Mouse (Mus musculus): Measurements from ENCODE around the gene March7. TPM values are rescaled to one million over a fixed set of nuclear protein-coding genes. Genes with fewer than 3 reads are reported as not detected.
A peak's percentile ranks its signal among the peaks of the same experiment; 100 is the strongest.

The March7 gene
- polyA plus RNA-seq, 1 experiment from 2014 or later = 98.9 TPM

- H3K27me3 ChIP-seq = no peaks in the 10 kb centered on the region
- H3K36me3 ChIP-seq = no peaks in the 10 kb centered on the region
- H3K4me2 ChIP-seq = no peak overlapping the region
- no peak for ATAC-seq (ENCODE audit: low FRiP score)
- H3K4me3 ChIP-seq = no peak overlapping the region
- 85% methylated on average over 1 of the region's 1 CpGs for WGBS
- no peak overlapping the region for H3K9ac ChIP-seq
- H3K27ac ChIP-seq = no peak overlapping the region
- H3K4me1 ChIP-seq (replicated peaks) = no peaks in the 10 kb centered on the region
- H3K9me3 ChIP-seq = 0 out of 2 replicates have a peak, but pooled peaks cover 4% of the 10 kb centered on the region
Observed at GRCm38 (mm10) chr2:60267567-60267966, 57.9 kb downstream of the March7 start.

- ATAC-seq (ENCODE audit: low FRiP score) = no peak
- Histone ChIP-seq H3K36me3 (no peaks in the 10 kb centered on the region), H3K4me1 (replicated peaks) (no peaks in the 10 kb centered on the region), H3K27ac (no peak overlapping the region), H3K9ac (no peak overlapping the region), H3K9me3 (0 out of 2 replicates have a peak, but pooled peaks cover 4% of the 10 kb centered on the region), H3K4me2 (no peak overlapping the region), H3K27me3 (no peaks in the 10 kb centered on the region), H3K4me3 (no peak overlapping the region)
- 96% methylated on average over 14 of the region's 14 CpGs for WGBS
Observed at GRCm38 (mm10) chr2:60269856-60270479, 60.3 kb downstream of the March7 start.

GRCm38 (mm10) chr2:60278627-60279026 lies 68.9 kb downstream of the March7 start:
- Histone ChIP-seq H3K27me3 (peaks cover 3% of the 10 kb centered on the region; the same call in 1 of the 2 replicates), H3K9ac (no peak overlapping the region), H3K4me2 (no peak overlapping the region), H3K9me3 (no peaks in the 10 kb centered on the region), H3K4me3 (no peak overlapping the region), H3K4me1 (replicated peaks) (peaks cover 6% of the 10 kb centered on the region), H3K36me3 (no peaks in the 10 kb centered on the region), H3K27ac (no peak overlapping the region)
- ATAC-seq (ENCODE audit: low FRiP score) = no peak
- 91% methylated on average over 4 of the region's 4 CpGs for WGBS

- H3K9ac ChIP-seq = no peak overlapping the region
- H3K27me3 ChIP-seq = peaks cover 26% of the 10 kb centered on the region; the same call in 1 of the 2 replicates
- H3K36me3 ChIP-seq = no peaks in the 10 kb centered on the region
- 75% methylated on average over 3 of the region's 4 CpGs for WGBS
- H3K9me3 ChIP-seq = no peaks in the 10 kb centered on the region
- no peak for ATAC-seq (ENCODE audit: low FRiP score)
- no peak overlapping the region for H3K4me3 ChIP-seq
- no peak overlapping the region; the same call in 1 of the 2 replicates for H3K4me2 ChIP-seq
- H3K4me1 ChIP-seq (replicated peaks) = peaks cover 14% of the 10 kb centered on the region
- no peak overlapping the region for H3K27ac ChIP-seq
Observed at GRCm38 (mm10) chr2:60282625-60283024, 72.9 kb downstream of the March7 start.

GRCm38 (mm10) chr2:60283208-60283750 lies 73.6 kb downstream of the March7 start:
- Histone ChIP-seq H3K27ac (no peak overlapping the region), H3K4me3 (peak overlapping the region; percentile 47), H3K4me1 (replicated peaks) (peaks cover 14% of the 10 kb centered on the region), H3K9me3 (no peaks in the 10 kb centered on the region), H3K27me3 (peaks cover 26% of the 10 kb centered on the region; the same call in 1 of the 2 replicates), H3K4me2 (peak overlapping the region; percentile 92), H3K9ac (peak overlapping the region; percentile 75), H3K36me3 (no peaks in the 10 kb centered on the region)
- WGBS = 15% methylated on average over 9 of the region's 9 CpGs
- no peak for ATAC-seq (ENCODE audit: low FRiP score)

GRCm38 (mm10) chr2:60283751-60284466 lies 74.2 kb downstream of the March7 start:
- ATAC-seq (ENCODE audit: low FRiP score) = peak; percentile 85
- peak overlapping the region; percentile 75 for H3K9ac ChIP-seq
- no peak overlapping the region for H3K27ac ChIP-seq
- H3K4me1 ChIP-seq (replicated peaks) = peaks cover 14% of the 10 kb centered on the region
- peaks cover 26% of the 10 kb centered on the region; the same call in 1 of the 2 replicates for H3K27me3 ChIP-seq
- no peaks in the 10 kb centered on the region for H3K9me3 ChIP-seq
- peak overlapping the region; percentile 47 for H3K4me3 ChIP-seq
- 1% methylated on average over 42 of the region's 42 CpGs for WGBS
- H3K36me3 ChIP-seq = no peaks in the 10 kb centered on the region
- H3K4me2 ChIP-seq = peak overlapping the region; percentile 92

GRCm38 (mm10) chr2:60284467-60284821 lies 74.8 kb downstream of the March7 start, which contains the start of gene Cd302:
TSS of gene Cd302 (minus strand) at chr2:60284488.
- 58% methylated on average over 4 of the region's 4 CpGs for WGBS
- no peak for ATAC-seq (ENCODE audit: low FRiP score)

GRCm38 (mm10) chr2:60285107-60285617 lies 75.5 kb downstream of the March7 start:
- Histone ChIP-seq H3K9me3 (no peaks in the 10 kb centered on the region), H3K27me3 (peaks cover 26% of the 10 kb centered on the region; the same call in 1 of the 2 replicates), H3K4me1 (replicated peaks) (peaks cover 14% of the 10 kb centered on the region), H3K4me3 (no peak overlapping the region), H3K27ac (no peak overlapping the region), H3K4me2 (no peak overlapping the region), H3K9ac (no peak overlapping the region), H3K36me3 (no peaks in the 10 kb centered on the region)
- ATAC-seq (ENCODE audit: low FRiP score) = no peak
- 89% methylated on average over 8 of the region's 8 CpGs for WGBS

More at GRCm38 (mm10) chr2:60284467-60284821, 74.8 kb downstream of the March7 start, which contains the start of gene Cd302:
- Histone ChIP-seq H3K4me3 (peak within 1 kb of the TSS; percentile 47), H3K9me3 (no peaks in the 10 kb centered on the region), H3K4me1 (replicated peaks) (peaks cover 14% of the 10 kb centered on the region), H3K27ac (no peak within 1 kb of the TSS), H3K27me3 (peaks cover 26% of the 10 kb centered on the region; the same call in 1 of the 2 replicates), H3K36me3 (no peaks in the 10 kb centered on the region), H3K9ac (peak within 1 kb of the TSS; percentile 75), H3K4me2 (peak within 1 kb of the TSS; percentile 92)

- peaks cover 8% of the 10 kb centered on the region for H3K4me1 ChIP-seq (replicated peaks)
- H3K4me3 ChIP-seq = no peak overlapping the region
- H3K9ac ChIP-seq = no peak overlapping the region
- H3K36me3 ChIP-seq = no peaks in the 10 kb centered on the region
- no peak for ATAC-seq (ENCODE audit: low FRiP score)
- no peak overlapping the region for H3K27ac ChIP-seq
- H3K27me3 ChIP-seq = peaks cover 23% of the 10 kb centered on the region; the same call in 1 of the 2 replicates
- no peak overlapping the region for H3K4me2 ChIP-seq
- 85% methylated on average over 4 of the region's 4 CpGs for WGBS
- H3K9me3 ChIP-seq = no peaks in the 10 kb centered on the region
Observed at GRCm38 (mm10) chr2:60288606-60289005, 78.9 kb downstream of the March7 start.

GRCm38 (mm10) chr2:60289451-60289850 lies 79.8 kb downstream of the March7 start:
- H3K36me3 ChIP-seq = no peaks in the 10 kb centered on the region

GRCm38 (mm10) chr2:60291381-60291780 lies 81.7 kb downstream of the March7 start:
- Histone ChIP-seq H3K4me1 (replicated peaks) (no peaks in the 10 kb centered on the region), H3K4me3 (no peak overlapping the region), H3K4me2 (no peak overlapping the region), H3K9ac (no peak overlapping the region), H3K27me3 (no peaks in the 10 kb centered on the region), H3K36me3 (no peaks in the 10 kb centered on the region), H3K27ac (no peak overlapping the region), H3K9me3 (no peaks in the 10 kb centered on the region)
- WGBS = 89% methylated on average over 4 of the region's 4 CpGs
- ATAC-seq (ENCODE audit: low FRiP score) = no peak

More at GRCm38 (mm10) chr2:60289451-60289850, 79.8 kb downstream of the March7 start:
- Histone ChIP-seq H3K27ac (no peak overlapping the region), H3K4me3 (no peak overlapping the region), H3K27me3 (peaks cover 17% of the 10 kb centered on the region; the same call in 1 of the 2 replicates), H3K9ac (no peak overlapping the region), H3K9me3 (no peaks in the 10 kb centered on the region), H3K4me1 (replicated peaks) (no peaks in the 10 kb centered on the region; the same call in 1 of the 2 replicates), H3K4me2 (no peak overlapping the region)
- no peak for ATAC-seq (ENCODE audit: low FRiP score)
- 81% methylated on average over 1 of the region's 1 CpGs for WGBS

- H3K27me3 ChIP-seq = no peaks in the 10 kb centered on the region
- H3K9me3 ChIP-seq = no peaks in the 10 kb centered on the region
- 87% methylated on average over 3 of the region's 3 CpGs for WGBS
- H3K4me2 ChIP-seq = no peak overlapping the region
- H3K27ac ChIP-seq = no peak overlapping the region
- no peak overlapping the region for H3K9ac ChIP-seq
- H3K4me3 ChIP-seq = no peak overlapping the region
- ATAC-seq (ENCODE audit: low FRiP score) = no peak
- no peaks in the 10 kb centered on the region for H3K36me3 ChIP-seq
- H3K4me1 ChIP-seq (replicated peaks) = no peaks in the 10 kb centered on the region
Observed at GRCm38 (mm10) chr2:60298266-60298665, 88.6 kb downstream of the March7 start.

All from hindbrain, embryonic 13.5 days (tissue).